Mouse (Mus musculus): ENCODE results near the gene Scn4b.

DNA sequence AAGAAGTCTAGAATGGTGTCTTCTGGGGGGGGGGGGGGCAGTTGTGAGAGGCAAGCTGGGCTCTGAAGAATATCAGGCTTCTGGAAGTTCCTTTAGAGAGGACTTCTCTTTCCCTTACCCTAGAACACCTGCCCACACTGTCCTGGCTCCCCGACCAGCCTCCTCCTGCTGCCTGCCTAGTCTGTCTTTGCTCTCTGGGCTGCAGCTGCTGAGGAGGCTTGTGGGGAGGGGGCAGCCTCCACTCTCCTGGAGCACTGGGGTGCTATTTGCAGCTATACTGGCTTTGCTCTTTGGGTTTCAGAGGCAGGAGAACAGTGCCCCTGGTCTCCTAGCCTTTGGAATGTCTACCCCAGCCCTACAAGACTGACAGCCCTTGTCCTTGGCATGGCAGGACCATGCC lies 12.7 kb downstream of the Scn4b start:
- no peak for TF ChIP-seq CTCF (IDR thresholded peaks at IDR 0.05; ENCODE audit: borderline replicate concordance, insufficient read depth, low read length)
- TF ChIP-seq POLR2A (IDR thresholded peaks at IDR 0.05; ENCODE audit: low read depth, low read length): no peak
